Mouse (Mus musculus) liver, embryonic 16.5 days (tissue): ENCODE data around the gene BC003965. TPM values are rescaled to one million over a fixed set of nuclear protein-coding genes. Genes with fewer than 3 reads are reported as not detected.

Source experiments
- polyA plus RNA-seq: library from polyadenylated mRNA; unstranded; fragments of >200 nt; fragmentation: Nextera tagmentation; extraction: Ambion mirVana; gene quantifications from 2 replicates; pipeline ENCODE4 v1.2.1, GENCODE M21; 2015

The BC003965 gene
- polyA plus RNA-seq, 1 experiment from 2014 or later: 14.2 TPM

Other genes with a start within 250 kb of the BC003965 start
- 9.5 and 11.6 TPM in 2 replicates for gene Mapk8ip3, start 247.6 kb upstream of the BC003965 start, polyA plus RNA-seq
- 52.6 and 53.6 TPM in 2 replicates for gene Jpt2, start 223.9 kb upstream of the BC003965 start, polyA plus RNA-seq
- 2.7 and 2.9 TPM in 2 replicates for gene Cramp1l, start 168.8 kb upstream of the BC003965 start, polyA plus RNA-seq
- 145 and 146 TPM in 2 replicates for gene Ift140, start 168.5 kb upstream of the BC003965 start, polyA plus RNA-seq
- 6.2 and 7.3 TPM in 2 replicates for gene Tmem204, start 101.0 kb upstream of the BC003965 start, polyA plus RNA-seq
- 12.2 TPM in 2 replicates for gene Telo2, start 68.6 kb upstream of the BC003965 start, polyA plus RNA-seq
- not detected in 2 replicates for gene Ptx4, start 63.8 kb upstream of the BC003965 start, polyA plus RNA-seq
- gene Clcn7, start 51.2 kb upstream of the BC003965 start, polyA plus RNA-seq: 9.9 and 10.3 TPM in 2 replicates
- gene Ccdc154, start 22.1 kb upstream of the BC003965 start, polyA plus RNA-seq: 0.04 TPM in 1 of 2 replicates, not detected in the other
- gene Gm38655, start 9.1 kb upstream of the BC003965 start, polyA plus RNA-seq: not detected in 2 replicates
- 6.8 and 7.9 TPM in 2 replicates for gene Unkl, start 3.8 kb downstream of the BC003965 start, polyA plus RNA-seq
- gene Gnptg, start 55.6 kb downstream of the BC003965 start, polyA plus RNA-seq: 17.8 and 19.9 TPM in 2 replicates
- 14.7 and 15.0 TPM in 2 replicates for gene Tsr3, start 55.6 kb downstream of the BC003965 start, polyA plus RNA-seq
- 0.46 and 0.57 TPM in 2 replicates for gene Baiap3, start 71.8 kb downstream of the BC003965 start, polyA plus RNA-seq
- gene Ube2i, start 90.1 kb downstream of the BC003965 start, polyA plus RNA-seq: 205 and 211 TPM in 2 replicates
- gene Prss34, start 113.8 kb downstream of the BC003965 start, polyA plus RNA-seq: 3.4 and 4.9 TPM in 2 replicates
- not detected in 2 replicates for gene Prss28, start 124.1 kb downstream of the BC003965 start, polyA plus RNA-seq
- gene Prss29, start 134.1 kb downstream of the BC003965 start, polyA plus RNA-seq: not detected in 2 replicates
- gene Tpsab1, start 161.0 kb downstream of the BC003965 start, polyA plus RNA-seq: not detected in 2 replicates
- 0.47 and 0.65 TPM in 2 replicates for gene Tpsb2, start 181.8 kb downstream of the BC003965 start, polyA plus RNA-seq
- 0.44 and 0.51 TPM in 2 replicates for gene Tpsg1, start 184.7 kb downstream of the BC003965 start, polyA plus RNA-seq
- 0.17 and 0.22 TPM in 2 replicates for gene Cacna1h, start 249.2 kb downstream of the BC003965 start, polyA plus RNA-seq